Mouse (Mus musculus) monocyte, adult 5-6 weeks (primary cell): Measurements from ENCODE around the gene Dscaml1. TPM values are rescaled to one million over a fixed set of nuclear protein-coding genes. Genes with fewer than 3 reads are reported as not detected.
A peak's percentile ranks its signal among the peaks of the same experiment; 100 is the strongest.

Experiments used
- ATAC-seq: fragments of 153-309, 156-312 bp; replicated peaks from 2 replicates; pipeline ENCODE4 v1.8.0; 2017; ENCODE audit warnings: mild to moderate bottlenecking; ENCODE audit not compliant: low TSS enrichment, insufficient number of reproducible peaks, severe bottlenecking, poor library complexity, low FRiP score
- total RNA-seq: library from RNA; stranded (forward); fragments of 200-1000, 200-491, 200-594 nt; gene quantifications from 3 replicates; pipeline ENCODE4 v1.2.3, GENCODE M21; 2017

Gene Dscaml1
- total RNA-seq, 1 experiment from 2014 or later, result not detected

- no peak for ATAC-seq
These were observed 16.2 kb upstream of the Dscaml1 start for GRCm38 (mm10) chr9:45410193-45410592.

- ATAC-seq, result no peak
These were observed 15.8 kb upstream of the Dscaml1 start for GRCm38 (mm10) chr9:45410614-45411013.

GRCm38 (mm10) chr9:45411111-45411510 lies 15.3 kb upstream of the Dscaml1 start:
- ATAC-seq, result no peak

- peak; percentile 39; the same call in 1 of the 2 replicates for ATAC-seq
These were observed 14.6 kb upstream of the Dscaml1 start for GRCm38 (mm10) chr9:45411803-45412202.

- peak; percentile 53; the same call in 1 of the 2 replicates for ATAC-seq
These were observed 14.1 kb upstream of the Dscaml1 start for GRCm38 (mm10) chr9:45412287-45412686.

- no peak for ATAC-seq
These were observed 13.5 kb upstream of the Dscaml1 start for GRCm38 (mm10) chr9:45412700-45413477.

- no peak for ATAC-seq
These were observed 12.8 kb upstream of the Dscaml1 start for GRCm38 (mm10) chr9:45413478-45414140.

GRCm38 (mm10) chr9:45415912-45416311 lies 10.5 kb upstream of the Dscaml1 start:
- ATAC-seq, result no peak

GRCm38 (mm10) chr9:45417245-45417644 lies 9.2 kb upstream of the Dscaml1 start:
- ATAC-seq, result peak; percentile 82

- ATAC-seq, result no peak
These were observed 8.2 kb upstream of the Dscaml1 start for GRCm38 (mm10) chr9:45418252-45418651.

- no peak for ATAC-seq
These were observed 5.2 kb upstream of the Dscaml1 start for GRCm38 (mm10) chr9:45421209-45421608.

- ATAC-seq, result no peak
These were observed 3.6 kb upstream of the Dscaml1 start for GRCm38 (mm10) chr9:45422761-45423298.

GRCm38 (mm10) chr9:45429392-45429791 lies 3.0 kb downstream of the Dscaml1 start:
- no peak for ATAC-seq

GRCm38 (mm10) chr9:45429951-45430697 lies 3.7 kb downstream of the Dscaml1 start:
- ATAC-seq, result no peak

GRCm38 (mm10) chr9:45430698-45430959 lies 4.2 kb downstream of the Dscaml1 start:
- no peak for ATAC-seq

- no peak for ATAC-seq
These were observed 4.7 kb downstream of the Dscaml1 start for GRCm38 (mm10) chr9:45431150-45431549.

- ATAC-seq, result 0 out of 2 replicates have a peak, but pooled peaks have one; percentile 13
These were observed 6.2 kb downstream of the Dscaml1 start for GRCm38 (mm10) chr9:45432639-45433038.

- ATAC-seq, result no peak
These were observed 6.7 kb downstream of the Dscaml1 start for GRCm38 (mm10) chr9:45433119-45433518.

- no peak for ATAC-seq
These were observed 7.7 kb downstream of the Dscaml1 start for GRCm38 (mm10) chr9:45434171-45434570.
